Mouse (Mus musculus): ENCODE results near the gene Nacad.
"Not testable (repeated sequence)": the region's sequence is repeated elsewhere in the genome, so short reads cannot be mapped to it uniquely, and the experiment has no call there.

Nacad gene

DNA sequence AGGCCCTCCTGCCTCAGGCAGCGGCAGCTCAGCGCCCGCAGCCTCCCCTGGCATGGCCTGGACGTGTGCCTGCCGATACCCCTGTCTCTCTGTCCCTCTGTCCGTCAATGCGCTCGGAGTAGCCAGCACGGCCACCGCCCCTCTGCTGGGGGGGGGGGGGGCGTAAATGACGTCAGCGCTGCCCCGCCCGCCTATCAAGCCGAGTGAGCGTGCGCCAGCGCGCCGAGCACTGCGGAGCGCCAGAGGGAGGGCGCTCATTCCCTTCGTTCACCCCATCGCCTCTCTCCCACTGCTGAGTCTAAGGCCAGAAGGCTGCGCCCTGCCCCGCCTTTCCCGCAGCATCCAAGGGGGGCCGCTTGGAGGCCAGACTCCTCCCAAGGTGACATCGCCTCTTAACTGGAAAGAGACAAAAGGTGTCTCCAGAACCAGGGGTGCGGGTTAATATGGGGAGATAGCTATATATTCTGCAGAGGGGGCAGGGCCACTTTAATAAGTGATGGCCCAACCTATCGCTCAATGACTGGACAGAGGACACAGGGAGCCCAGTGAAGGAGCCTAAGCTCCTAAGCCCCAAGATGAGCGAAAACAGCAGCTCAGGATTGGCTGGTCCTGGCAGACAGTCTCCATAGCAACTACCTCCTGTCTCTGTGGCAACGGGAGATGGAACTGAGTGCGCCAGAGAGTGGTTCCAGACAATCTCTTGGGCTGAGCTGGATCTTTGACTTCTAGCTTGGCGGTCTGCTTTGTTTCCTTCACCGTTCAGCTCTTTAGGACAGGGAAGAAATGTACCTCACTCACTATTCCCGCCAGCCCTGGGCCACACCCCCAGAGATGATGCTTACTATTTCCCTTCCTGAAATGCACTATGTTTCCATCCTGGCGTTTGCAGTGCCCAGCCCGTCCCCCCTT is at the start of gene Nacad:
Gene Nacad (minus strand): TSS at position 563 of the 909 bp plus-strand sequence.
- no peak for DNase-seq (ENCODE audit: low read depth)

DNA sequence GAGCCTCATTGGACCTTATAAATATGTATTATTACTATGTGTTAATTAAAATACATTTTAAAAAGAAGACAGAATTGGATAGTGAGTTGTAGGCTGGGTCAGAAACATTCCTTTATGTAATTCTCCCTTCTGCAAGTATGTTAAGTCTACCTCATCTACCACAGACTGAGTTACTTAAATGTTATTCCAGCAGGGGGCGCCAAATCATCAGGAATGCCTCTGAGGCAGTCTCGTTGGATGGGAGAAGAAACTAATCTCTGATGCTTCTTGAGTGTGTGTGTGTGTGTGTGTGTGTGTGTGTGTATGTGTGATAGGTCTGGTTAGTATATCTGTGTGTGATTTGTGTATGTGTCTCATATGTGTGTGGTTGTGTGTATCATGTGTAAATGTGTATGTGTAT is 49.0 kb upstream of the Nacad start:
- DNase-seq (ENCODE audit: low read depth), result peak; percentile 86

DNA sequence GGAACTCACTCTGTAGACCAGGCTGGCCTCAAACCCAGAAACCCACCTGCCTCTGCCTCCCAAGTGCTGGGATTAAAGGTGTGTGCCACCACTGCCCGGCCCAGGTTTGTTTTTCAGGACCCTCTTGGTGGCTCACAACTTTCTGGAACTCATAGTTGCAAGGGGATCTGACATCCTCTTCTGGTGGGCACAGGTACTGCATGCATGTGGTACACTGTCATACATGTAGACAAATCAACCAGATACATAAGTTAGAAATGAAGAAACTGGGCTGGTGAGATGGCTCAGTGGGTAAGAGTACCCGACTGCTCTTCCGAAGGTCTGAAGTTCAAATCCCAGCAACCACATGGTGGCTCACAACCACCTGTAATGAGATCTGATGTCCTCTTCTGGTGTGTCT is 47.1 kb upstream of the Nacad start:
- not testable (repeated sequence) for DNase-seq (ENCODE audit: low read depth)

DNA sequence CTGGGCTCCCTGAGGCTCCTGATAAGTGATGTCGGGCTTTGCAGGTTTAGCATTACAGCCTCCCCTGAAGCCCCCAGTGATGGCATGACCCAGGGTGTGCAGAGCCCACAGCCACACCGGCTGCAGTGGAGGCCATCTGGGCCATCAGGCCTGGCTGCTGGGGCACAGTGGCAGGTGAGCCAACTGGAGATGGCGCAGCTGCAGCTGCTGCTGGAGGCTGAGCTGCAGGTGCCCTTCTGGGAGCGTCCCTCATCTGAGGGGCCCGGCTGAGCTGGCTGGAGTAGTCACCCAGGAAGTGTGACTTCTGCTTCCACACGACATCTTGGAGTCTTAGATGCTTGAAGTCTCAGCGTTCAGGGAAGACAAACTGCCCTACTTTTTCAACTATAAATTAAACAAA is 44.7 kb upstream of the Nacad start:
- DNase-seq (ENCODE audit: low read depth), result no peak

DNA sequence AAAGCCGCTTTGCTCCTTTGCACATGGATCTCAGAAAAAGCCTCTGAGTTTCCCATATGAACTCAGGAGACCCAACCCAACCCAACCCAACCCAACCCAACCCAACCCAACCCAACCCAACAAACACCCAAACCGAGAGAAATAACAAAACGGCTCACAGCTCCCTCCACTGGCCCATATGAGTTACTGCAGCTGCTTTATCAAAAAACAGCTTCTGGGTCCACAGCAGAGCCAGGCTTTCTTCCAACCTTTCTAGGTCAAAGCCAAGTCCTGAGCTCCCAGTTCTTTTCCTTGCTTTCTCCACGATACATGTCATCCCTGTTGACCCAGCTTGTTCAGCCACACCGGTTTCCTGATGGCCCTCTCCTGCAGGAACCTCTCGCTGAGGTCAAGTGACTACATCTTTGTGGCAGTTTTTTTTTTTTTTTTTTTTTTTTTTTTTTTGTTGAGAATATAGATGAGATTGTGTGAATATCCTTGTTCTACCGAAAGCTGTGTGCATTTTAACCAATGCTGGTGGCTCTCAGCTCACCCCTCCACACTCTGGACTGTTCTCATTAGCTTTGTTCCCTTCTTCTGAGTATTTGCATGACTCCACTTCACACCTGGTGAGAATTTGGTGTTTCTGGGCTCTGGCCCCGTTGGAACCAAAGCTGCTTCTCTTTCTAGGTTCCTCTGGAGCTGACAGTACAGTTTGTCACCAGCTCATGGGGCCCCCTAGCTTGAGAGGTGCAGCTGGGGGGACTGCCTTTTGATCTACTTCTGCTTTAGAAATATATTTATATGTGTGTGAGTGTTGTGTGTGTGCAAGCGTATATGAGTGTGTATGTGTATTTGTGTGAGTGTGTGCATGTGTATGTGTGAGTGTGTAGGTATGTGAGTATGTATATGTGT is 42.2 kb upstream of the Nacad start:
- no peak for DNase-seq (ENCODE audit: low read depth)

DNA sequence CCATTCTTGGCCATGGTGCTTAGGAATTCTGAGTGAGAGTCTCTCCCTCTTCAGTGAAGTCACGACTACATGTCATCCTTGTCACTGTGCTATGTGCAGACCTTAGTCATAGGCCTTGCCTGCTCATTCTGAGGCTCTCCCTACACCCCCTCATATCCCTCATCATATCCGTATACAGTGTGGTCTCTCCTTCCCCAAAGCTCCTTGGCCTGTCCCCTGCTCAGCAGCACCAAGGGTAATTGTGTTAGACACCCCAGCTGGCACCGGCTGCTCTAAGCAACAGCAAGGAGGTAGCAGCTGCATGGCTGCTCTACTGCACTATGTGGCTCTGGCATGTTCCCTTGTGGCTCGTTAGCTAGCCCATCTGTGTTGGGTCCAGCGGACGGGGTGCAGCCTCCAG is 38.7 kb upstream of the Nacad start:
- no peak for DNase-seq (ENCODE audit: low read depth)

DNA sequence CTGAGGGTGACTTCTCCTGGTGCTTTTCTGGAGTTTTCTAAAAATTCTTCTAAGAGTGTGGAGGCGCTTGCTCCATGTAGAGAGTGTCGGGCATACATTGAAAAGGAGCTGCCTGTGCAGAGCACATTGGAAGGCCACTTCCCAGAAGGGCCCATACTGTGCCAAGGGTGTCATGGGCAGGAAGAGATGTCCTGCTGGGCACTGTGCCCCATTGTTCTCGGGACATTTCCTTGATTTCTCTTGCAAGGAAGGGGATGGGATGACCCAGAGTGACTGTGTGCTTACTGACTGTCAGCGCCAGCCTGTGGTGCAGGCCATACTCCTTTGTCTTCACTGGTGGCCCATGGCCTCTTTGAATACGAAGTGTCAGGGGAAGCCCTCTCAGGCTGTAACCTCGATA is 33.2 kb upstream of the Nacad start:
- DNase-seq (ENCODE audit: low read depth), result no peak

DNA sequence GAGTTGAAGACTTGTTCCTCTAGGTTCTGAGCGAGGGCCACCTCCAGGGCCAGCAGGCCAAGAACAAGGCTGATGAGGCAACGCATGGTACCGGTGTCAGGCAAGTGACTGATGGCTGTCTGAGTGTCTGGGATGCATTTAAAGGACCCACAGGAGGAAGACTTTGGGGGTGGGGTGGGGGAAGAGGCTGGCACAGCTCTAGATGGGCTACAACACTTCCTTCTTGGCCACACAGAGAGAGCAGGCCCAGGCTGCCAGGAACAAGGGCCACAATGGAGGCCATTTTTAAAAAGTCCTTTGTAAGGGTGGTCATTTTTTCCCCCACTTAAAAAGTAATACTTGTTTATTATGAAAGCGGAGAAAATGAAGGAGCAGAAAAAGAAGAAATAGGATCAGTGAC is 32.7 kb upstream of the Nacad start, which contains the start of gene Wap:
Gene Wap (minus strand): TSS at position 101 of the 400 bp plus-strand sequence.
- no peak for DNase-seq (ENCODE audit: low read depth)

DNA sequence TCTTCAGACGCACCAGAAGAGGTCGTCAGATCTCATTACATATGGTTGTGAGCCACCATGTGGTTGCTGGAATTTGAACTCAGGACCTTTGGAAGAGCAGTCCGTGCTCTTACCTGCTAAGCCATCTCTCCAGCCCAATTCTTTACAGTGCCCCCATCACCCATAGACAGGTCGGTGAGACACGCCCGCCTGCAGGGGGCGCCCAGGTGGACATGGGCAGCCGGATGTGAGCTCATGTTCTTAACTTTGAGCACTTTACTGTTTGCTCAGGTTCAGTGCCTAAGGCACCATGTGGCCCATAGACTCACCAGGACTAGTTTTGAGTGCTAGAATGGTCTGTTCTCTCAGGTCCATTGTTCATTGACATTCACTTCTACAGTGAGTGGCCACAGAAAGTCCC is 30.3 kb upstream of the Nacad start:
- DNase-seq (ENCODE audit: low read depth), result no peak

DNA sequence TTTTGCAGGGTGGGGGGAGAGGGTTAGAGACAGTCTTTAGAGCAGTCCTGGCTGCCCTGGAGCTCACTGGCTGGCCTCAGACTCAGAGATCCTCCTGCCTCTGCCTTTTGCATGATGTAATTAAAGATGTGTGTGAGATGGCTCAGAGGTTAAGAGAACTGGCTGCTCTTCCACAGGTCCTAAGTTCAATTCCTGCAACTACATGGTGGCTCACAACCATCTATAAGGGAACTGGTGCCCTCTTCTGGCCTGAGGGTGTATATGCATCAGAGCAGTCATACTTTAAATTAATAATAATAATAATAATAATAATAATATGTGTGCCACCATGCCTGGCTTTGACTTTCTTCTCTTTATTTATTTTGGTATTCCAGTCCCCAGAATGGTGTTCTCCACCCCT is 23.8 kb upstream of the Nacad start:
- DNase-seq (ENCODE audit: low read depth), result no peak

DNA sequence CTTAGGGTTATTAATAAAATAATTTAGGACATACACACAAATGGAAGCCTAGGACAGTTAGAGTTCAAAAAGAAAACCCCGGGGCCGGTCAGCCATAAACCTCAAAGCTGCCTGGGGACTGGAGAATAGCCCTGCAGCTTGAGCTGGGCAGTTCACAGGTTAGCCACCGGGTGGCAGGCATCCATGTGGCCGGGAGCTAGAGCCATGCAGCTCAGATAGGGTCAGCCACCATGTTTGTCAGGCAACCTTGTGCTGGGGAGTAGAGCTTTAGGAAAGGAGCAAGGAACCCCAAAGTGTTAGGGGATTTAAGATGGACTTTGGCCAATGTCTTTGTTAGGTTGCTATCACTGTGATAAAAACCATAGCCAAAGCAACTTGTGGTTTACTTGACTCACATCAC is 22.7 kb upstream of the Nacad start:
- DNase-seq (ENCODE audit: low read depth), result no peak

DNA sequence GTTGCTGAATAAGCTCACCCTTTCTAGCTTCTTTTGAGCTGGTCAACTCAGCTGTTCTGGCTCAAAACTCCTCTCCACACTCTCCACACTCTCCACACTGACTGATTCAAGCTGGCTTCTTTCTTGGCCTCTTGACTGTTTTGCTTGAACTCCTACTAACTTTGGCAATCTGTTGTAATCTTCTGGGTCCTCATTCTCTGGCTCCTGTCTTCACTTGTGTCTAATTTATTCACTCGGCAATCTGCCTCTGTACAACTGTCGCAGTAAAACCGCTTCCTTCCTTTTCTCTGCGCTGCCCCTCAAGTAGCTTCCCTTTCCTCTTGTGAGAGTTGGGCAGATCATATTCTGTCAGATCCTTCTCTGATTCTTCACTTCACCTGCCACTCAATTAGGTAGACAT is 21.9 kb upstream of the Nacad start:
- DNase-seq (ENCODE audit: low read depth), result peak; percentile 46

DNA sequence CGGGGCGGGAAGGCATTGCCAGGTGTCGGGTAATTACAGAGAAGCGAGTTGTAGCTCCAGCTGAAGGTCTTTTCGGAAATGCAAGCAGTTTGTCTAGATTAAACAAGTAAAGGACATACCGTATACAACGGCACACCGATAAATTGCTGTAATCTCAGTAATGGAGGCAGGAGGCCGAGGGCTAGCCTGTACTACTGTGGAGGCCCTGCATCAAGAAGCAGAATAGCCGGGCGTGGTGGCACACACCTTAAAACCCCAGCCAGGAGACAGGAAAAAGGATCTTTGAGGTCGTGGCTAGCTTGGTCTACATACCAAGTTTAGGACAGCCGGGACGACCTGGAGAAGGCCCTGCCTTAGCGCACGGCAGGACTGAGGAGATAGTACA is 20.5 kb upstream of the Nacad start:
- DNase-seq (ENCODE audit: low read depth), result no peak

DNA sequence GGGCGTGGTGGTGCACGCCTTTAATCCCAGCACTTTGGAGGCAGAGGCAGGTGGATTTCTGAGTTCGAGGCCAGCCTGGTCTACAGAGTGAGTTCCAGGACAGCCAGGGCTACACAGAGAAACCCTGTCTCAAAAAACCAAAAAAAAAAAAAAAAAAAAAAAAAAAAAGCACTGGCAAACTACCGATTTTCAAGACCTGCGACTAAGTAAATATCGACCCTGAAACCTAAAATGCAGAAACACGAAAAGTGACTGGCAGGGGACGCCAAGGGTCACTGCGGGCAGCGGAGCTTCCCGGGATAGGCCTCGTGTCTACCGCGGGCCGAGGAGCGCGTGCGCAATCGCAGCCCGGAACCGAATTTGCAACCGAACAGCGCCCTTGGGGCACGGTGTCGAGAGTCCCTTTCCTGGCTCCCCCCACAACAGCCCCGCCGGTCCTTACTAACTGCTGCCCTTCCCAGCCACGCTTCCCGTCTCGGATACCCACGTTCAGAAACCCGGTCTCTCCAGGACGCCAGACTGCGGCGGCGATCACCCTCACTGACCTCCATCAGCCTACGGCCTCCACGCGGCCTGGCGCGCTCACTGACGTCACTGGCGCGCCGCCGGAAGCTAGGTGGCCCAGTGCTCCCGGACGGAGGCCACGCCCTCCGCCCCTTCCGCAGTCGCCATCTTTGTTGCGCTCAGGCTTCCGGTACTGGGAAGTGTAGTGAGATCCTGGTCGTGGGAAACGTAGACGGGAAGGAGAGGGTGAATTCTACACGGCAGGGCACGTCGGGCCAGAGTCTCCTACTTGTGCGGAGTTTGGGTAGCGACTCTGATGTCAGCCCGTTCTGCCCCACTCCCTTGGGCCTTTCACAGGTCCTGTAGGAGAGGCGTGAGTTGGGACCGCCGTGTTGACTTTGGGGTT is 19.9 kb upstream of the Nacad start, which contains the start of gene Tbrg4:
Gene Tbrg4 (minus strand): TSS at position 590 of the 910 bp plus-strand sequence.
- DNase-seq (ENCODE audit: low read depth), result peak; percentile 90

DNA sequence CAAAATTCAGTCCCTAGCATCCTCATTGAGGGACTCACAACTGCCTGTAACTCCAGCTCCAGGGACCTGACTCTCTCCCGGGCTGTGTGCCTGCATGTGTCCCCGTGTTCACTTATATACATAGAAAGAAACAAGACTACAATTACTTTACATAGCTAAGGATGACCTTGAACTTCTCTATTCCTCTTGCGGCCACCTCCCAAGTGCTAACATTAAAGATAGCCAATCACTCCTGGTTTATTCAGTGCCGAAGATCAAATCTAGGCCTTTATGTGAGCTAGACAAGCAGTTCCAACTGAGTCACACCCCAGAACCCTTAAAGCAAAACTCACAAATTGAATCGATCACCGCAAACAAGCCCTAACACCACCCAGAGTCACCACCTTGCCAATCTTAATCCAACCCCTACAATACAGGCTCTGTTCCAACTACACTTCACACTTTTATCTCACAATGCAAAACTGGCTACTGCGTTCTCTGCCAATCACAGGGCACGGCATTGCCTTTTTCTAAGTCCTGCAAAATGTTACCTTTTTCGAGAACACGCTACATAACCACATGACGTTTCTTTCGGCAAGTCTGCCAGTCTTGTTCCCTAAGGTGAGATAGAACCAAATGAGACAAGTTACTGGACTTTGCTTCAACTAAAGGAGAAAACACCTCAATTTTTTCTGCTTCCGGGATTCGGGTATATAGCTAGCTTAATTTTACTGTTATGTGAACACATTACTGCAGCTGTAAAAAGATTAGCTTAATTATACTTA is 18.9 kb upstream of the Nacad start:
- DNase-seq (ENCODE audit: low read depth), result no peak

DNA sequence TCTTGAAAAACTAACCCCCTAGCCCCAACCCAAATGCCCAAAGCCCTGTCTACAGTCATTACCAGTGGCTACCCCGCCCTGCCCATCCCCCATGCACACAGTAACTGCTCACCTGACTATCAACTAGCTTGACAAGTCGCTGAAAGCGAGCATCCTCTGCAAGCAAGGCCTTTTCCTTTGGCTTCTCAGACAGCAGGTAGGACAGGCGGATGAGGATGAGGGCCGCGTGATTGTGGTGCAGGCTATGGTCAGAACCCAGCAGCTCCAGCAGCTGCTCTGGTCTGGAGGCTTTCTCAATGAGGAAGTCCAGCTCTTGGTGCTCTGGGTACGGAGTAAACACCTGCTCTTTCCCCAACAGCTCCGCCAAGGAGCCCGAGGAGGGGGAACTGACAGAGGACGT is 17.9 kb upstream of the Nacad start:
- DNase-seq (ENCODE audit: low read depth), result no peak

DNA sequence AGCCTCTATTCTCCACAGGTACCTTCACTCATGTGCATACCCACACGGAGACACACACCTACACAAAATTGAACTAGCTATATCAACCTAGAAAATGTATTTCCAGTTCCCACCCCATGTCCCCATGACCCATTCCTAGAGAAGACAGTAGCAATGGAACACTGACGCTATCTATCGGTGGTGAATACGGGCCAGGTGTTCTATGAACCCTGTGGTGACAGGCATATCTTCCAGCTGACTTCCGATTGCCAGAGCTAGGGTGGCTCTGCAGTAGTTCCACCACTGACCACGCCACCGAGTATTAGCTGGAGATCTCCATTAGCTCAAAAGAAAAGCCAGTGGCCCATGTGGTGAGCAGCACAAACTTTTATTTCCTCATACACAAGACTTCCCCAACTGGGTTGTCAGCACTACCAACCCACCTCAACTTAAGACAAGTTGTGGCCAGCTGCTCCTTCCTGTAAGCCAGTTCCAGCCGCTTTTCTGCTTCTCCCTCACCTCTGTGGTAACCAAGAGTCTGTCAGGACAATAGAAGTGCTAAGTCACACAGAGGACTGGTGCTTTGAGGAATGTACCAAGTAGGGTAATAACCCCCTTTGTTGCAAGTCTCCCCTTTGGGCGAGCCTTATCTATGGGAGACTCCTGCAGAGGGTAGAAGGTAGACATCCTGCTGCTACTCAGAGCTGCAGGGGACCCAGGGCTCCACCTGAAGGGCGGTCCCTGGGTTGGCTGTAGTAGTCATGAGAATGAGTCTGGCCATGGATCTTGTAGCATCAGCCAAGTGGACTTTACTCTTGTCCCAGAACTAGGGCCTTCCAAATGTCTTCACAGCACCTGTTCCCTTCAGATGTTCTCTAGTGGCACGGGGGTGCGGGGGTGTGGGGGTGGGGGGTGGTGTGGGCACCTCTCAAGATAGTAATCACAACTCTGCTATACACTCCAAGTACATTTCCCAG is 9.7 kb upstream of the Nacad start:
- DNase-seq (ENCODE audit: low read depth), result no peak

DNA sequence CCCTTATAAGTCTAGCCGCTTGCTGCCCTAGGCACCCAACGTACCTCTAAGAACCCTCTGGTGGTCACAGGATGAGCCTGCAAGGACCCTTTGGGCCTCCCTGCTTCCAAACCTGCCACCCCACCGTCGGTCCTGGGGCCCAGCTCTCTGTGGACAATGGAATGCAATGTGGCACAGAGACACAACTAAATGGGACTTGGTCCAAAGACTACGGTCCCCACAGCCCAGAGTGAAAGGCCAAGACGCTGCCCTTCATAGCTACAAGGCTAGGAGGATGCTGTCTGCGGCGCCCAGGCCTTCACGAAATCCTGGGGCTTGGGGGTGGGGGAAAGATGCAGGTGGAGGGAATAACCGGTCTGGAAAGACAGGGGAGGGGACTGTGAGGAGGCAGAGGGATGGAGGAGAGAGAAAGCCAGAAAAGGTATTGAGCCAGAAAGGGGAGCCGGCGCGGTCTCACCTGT is 802 bp downstream of the Nacad start:
- no peak for DNase-seq (ENCODE audit: low read depth)

DNA sequence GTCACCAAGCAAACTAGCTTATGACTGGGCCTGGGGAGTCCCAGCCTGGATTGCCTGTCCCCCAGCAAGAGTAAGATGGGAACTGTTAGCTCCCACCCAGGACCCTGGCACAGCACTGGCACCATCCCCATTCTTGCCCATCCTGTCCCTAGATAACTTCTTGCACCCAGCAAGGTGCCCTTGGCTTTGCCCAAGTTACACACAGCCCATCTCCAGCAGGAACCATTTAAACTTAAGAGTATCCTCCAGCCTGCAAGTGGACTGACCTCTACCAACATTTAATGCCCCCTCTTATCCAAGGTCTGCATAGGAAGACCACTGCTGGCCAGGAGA is 1.3 kb downstream of the Nacad start:
- no peak for DNase-seq (ENCODE audit: low read depth)

Data from c-Kit-positive CD71-negative TER-119-negative erythroid progenitor cells, embryonic 14.5 days (primary cell).